Mouse (Mus musculus) hindbrain, embryonic 13.5 days (tissue): ENCODE results near the gene Nfix. TPM values are rescaled to one million over a fixed set of nuclear protein-coding genes. Genes with fewer than 3 reads are reported as not detected.
"Not testable (repeated sequence)": the region's sequence is repeated elsewhere in the genome, so short reads cannot be mapped to it uniquely, and the experiment has no call there.

Source experiments
- ATAC-seq: fragments of 200-750 bp; cut with Nextera tagmentation; 2 replicates; pipeline ENCODE4 v1.8.0; 2017; ENCODE audit warnings: moderate TSS enrichment; ENCODE audit not compliant: low FRiP score
- H3K27ac ChIP-seq: fragments of 300-500 bp; sonication (generic); 2 replicates; pipeline ENCODE4 v1.5.1; 2015; ENCODE audit warnings: inconsistent platforms, mild to moderate bottlenecking, moderate library complexity
- H3K27me3 ChIP-seq: fragments of 300-500 bp; sonication (generic); 2 replicates; pipeline ENCODE4 v1.6.1; 2015; ENCODE audit warnings: mild to moderate bottlenecking, inconsistent platforms
- H3K36me3 ChIP-seq: fragments of 300-500 bp; sonication (generic); 2 replicates; pipeline ENCODE4 v1.6.1; 2015; ENCODE audit warnings: mild to moderate bottlenecking, inconsistent platforms
- H3K4me1 ChIP-seq: fragments of 300-500 bp; sonication (generic); replicated peaks from 2 replicates; pipeline ENCODE4 v1.6.1; 2015; ENCODE audit warnings: inconsistent platforms
- H3K4me2 ChIP-seq: fragments of 300-500 bp; sonication (generic); 2 replicates; pipeline ENCODE4 v1.6.1; 2015; ENCODE audit warnings: inconsistent platforms, mild to moderate bottlenecking, moderate library complexity
- H3K4me3 ChIP-seq: fragments of 300-500 bp; sonication (generic); 2 replicates; pipeline ENCODE4 v1.5.1; 2015; ENCODE audit warnings: mild to moderate bottlenecking, inconsistent platforms
- H3K9ac ChIP-seq: fragments of 300-500 bp; sonication (generic); 2 replicates; pipeline ENCODE4 v1.6.1; 2015; ENCODE audit warnings: mild to moderate bottlenecking, inconsistent platforms
- H3K9me3 ChIP-seq: fragments of 300-500 bp; sonication (generic); 2 replicates; pipeline ENCODE4 v1.6.1; 2016; ENCODE audit warnings: inconsistent platforms
- WGBS: fragments of 180-500 bp; shearing (Covaris S2); methylation state at CpG from one replicate; pipeline ENCODE4 v1.1.7; 2015; 5-methylcytosine and 5-hydroxymethylcytosine counted together
- polyA plus RNA-seq: library from polyadenylated mRNA; unstranded; fragments of >200 nt; fragmentation: Nextera tagmentation; extraction: Ambion mirVana; gene quantifications from 2 replicates; pipeline ENCODE4 v1.2.1, GENCODE M21; 2015

Nfix gene
- polyA plus RNA-seq, 1 experiment from 2014 or later, result 44.1 TPM

GRCm38 (mm10) chr8:84838513-84838912, 38.4 kb upstream of the Nfix start:
- H3K4me2 ChIP-seq, result peak overlapping the region; percentile 8; the same call in 1 of the 2 replicates
- no peak for ATAC-seq
- H3K27me3 ChIP-seq, result no peaks in the 10 kb centered on the region
- WGBS, result 84% methylated on average over 5 of the region's 5 CpGs
- no peaks in the 10 kb centered on the region for H3K9me3 ChIP-seq
- H3K27ac ChIP-seq, result no peak overlapping the region
- no peak overlapping the region for H3K4me3 ChIP-seq
- H3K4me1 ChIP-seq, result peaks cover 60% of the 10 kb centered on the region
- 0 out of 2 replicates have a peak overlapping the region, but pooled peaks have one; percentile 0 for H3K9ac ChIP-seq
- peaks cover 76% of the 10 kb centered on the region for H3K36me3 ChIP-seq

GRCm38 (mm10) chr8:84837912-84838470, 37.8 kb upstream of the Nfix start:
- Histone ChIP-seq H3K27ac (no peak overlapping the region), H3K4me2 (peak overlapping the region; percentile 8; the same call in 1 of the 2 replicates), H3K4me3 (no peak overlapping the region), H3K4me1 (peaks cover 60% of the 10 kb centered on the region), H3K36me3 (peaks cover 70% of the 10 kb centered on the region), H3K27me3 (no peaks in the 10 kb centered on the region), H3K9ac (0 out of 2 replicates have a peak overlapping the region, but pooled peaks have one; percentile 0), H3K9me3 (no peaks in the 10 kb centered on the region)
- 78% methylated on average over 15 of the region's 15 CpGs for WGBS
- no peak for ATAC-seq

GRCm38 (mm10) chr8:84837149-84837911, 37.2 kb upstream of the Nfix start:
- Histone ChIP-seq H3K36me3 (peaks cover 64% of the 10 kb centered on the region), H3K4me1 (peaks cover 57% of the 10 kb centered on the region)

GRCm38 (mm10) chr8:84834866-84835855, 35.0 kb upstream of the Nfix start:
- H3K9me3 ChIP-seq, result no peaks in the 10 kb centered on the region
- 74% methylated on average over 10 of the region's 10 CpGs for WGBS
- H3K9ac ChIP-seq, result no peak overlapping the region
- H3K4me1 ChIP-seq, result peaks cover 53% of the 10 kb centered on the region
- H3K36me3 ChIP-seq, result peaks cover 51% of the 10 kb centered on the region
- ATAC-seq, result 0 out of 2 replicates have a peak, but pooled peaks have one; percentile 16
- H3K4me2 ChIP-seq, result peak overlapping the region; percentile 15; the same call in 1 of the 2 replicates
- H3K4me3 ChIP-seq, result no peak overlapping the region
- no peaks in the 10 kb centered on the region for H3K27me3 ChIP-seq
- H3K27ac ChIP-seq, result peak overlapping the region; percentile 86

More at GRCm38 (mm10) chr8:84837149-84837911, 37.2 kb upstream of the Nfix start:
- WGBS, result 66% methylated on average over 8 of the region's 8 CpGs
- no peaks in the 10 kb centered on the region for H3K27me3 ChIP-seq
- H3K4me3 ChIP-seq, result no peak overlapping the region
- H3K9me3 ChIP-seq, result no peaks in the 10 kb centered on the region
- 0 out of 2 replicates have a peak overlapping the region, but pooled peaks have one; percentile 8 for H3K27ac ChIP-seq
- no peak overlapping the region for H3K9ac ChIP-seq
- H3K4me2 ChIP-seq, result no peak overlapping the region
- ATAC-seq, result no peak

- H3K36me3 ChIP-seq, result peaks cover 51% of the 10 kb centered on the region
- no peaks in the 10 kb centered on the region for H3K9me3 ChIP-seq
- H3K4me1 ChIP-seq, result peaks cover 45% of the 10 kb centered on the region
- no peaks in the 10 kb centered on the region for H3K27me3 ChIP-seq
- 86% methylated on average over 19 of the region's 19 CpGs for WGBS
- no peak overlapping the region for H3K9ac ChIP-seq
- no peak for ATAC-seq
- H3K4me2 ChIP-seq, result 0 out of 2 replicates have a peak overlapping the region, but pooled peaks have one; percentile 15
- no peak overlapping the region for H3K4me3 ChIP-seq
- H3K27ac ChIP-seq, result peak overlapping the region; percentile 86
These were observed 34.1 kb upstream of the Nfix start for GRCm38 (mm10) chr8:84834002-84834865.

GRCm38 (mm10) chr8:84832759-84833742, 32.9 kb upstream of the Nfix start:
- H3K36me3 ChIP-seq, result peaks cover 42% of the 10 kb centered on the region
- H3K4me2 ChIP-seq, result peak overlapping the region; percentile 68
- H3K27ac ChIP-seq, result peak overlapping the region; percentile 98
- WGBS, result 70% methylated on average over 10 of the region's 10 CpGs
- no peak for ATAC-seq
- no peaks in the 10 kb centered on the region for H3K27me3 ChIP-seq
- peaks cover 39% of the 10 kb centered on the region for H3K4me1 ChIP-seq
- H3K4me3 ChIP-seq, result peak overlapping the region; percentile 87
- H3K9me3 ChIP-seq, result no peaks in the 10 kb centered on the region
- H3K9ac ChIP-seq, result peak overlapping the region; percentile 94

GRCm38 (mm10) chr8:84832034-84832717, 32.0 kb upstream of the Nfix start:
- Histone ChIP-seq H3K27ac (peak overlapping the region; percentile 98), H3K4me1 (peaks cover 39% of the 10 kb centered on the region), H3K4me3 (peak overlapping the region; percentile 87), H3K9me3 (no peaks in the 10 kb centered on the region), H3K4me2 (peak overlapping the region; percentile 68), H3K36me3 (peaks cover 33% of the 10 kb centered on the region), H3K9ac (peak overlapping the region; percentile 94), H3K27me3 (no peaks in the 10 kb centered on the region)
- WGBS, result 1% methylated on average over 59 of the region's 59 CpGs
- peak; percentile 72 for ATAC-seq

- Histone ChIP-seq H3K36me3 (peaks cover 26% of the 10 kb centered on the region), H3K4me2 (peak within 1 kb of the TSS; percentile 68), H3K4me1 (peaks cover 39% of the 10 kb centered on the region), H3K27ac (peak within 1 kb of the TSS; percentile 98), H3K9ac (peak within 1 kb of the TSS; percentile 94), H3K9me3 (no peaks in the 10 kb centered on the region), H3K4me3 (peak within 1 kb of the TSS; percentile 87), H3K27me3 (no peaks in the 10 kb centered on the region)
- WGBS, result 80% methylated on average over 11 of the region's 11 CpGs
- no peak for ATAC-seq
These were observed 31.3 kb upstream of the Nfix start, which contains the start of gene Gadd45gip1 for GRCm38 (mm10) chr8:84831490-84831889. TSS of gene Gadd45gip1 (plus strand) at chr8:84831522.

- ATAC-seq, H3K27ac ChIP-seq, H3K4me3 ChIP-seq, H3K4me2 ChIP-seq, H3K9ac ChIP-seq, H3K9me3 ChIP-seq, H3K36me3 ChIP-seq: not testable (repeated sequence)
- peaks cover 16% of the 10 kb centered on the region for H3K4me1 ChIP-seq
- WGBS, result 83% methylated on average over 2 of the region's 2 CpGs
- H3K27me3 ChIP-seq, result peaks cover 11% of the 10 kb centered on the region; the same call in 1 of the 2 replicates
These were observed 26.4 kb upstream of the Nfix start for GRCm38 (mm10) chr8:84826518-84826917.

- Histone ChIP-seq H3K36me3 (no peaks in the 10 kb centered on the region), H3K4me3 (no peak overlapping the region), H3K9ac (no peak overlapping the region), H3K27ac (no peak overlapping the region), H3K9me3 (no peaks in the 10 kb centered on the region), H3K4me2 (no peak overlapping the region), H3K27me3 (peaks cover 14% of the 10 kb centered on the region; the same call in 1 of the 2 replicates), H3K4me1 (peaks cover 16% of the 10 kb centered on the region)
- 73% methylated on average over 4 of the region's 4 CpGs for WGBS
- ATAC-seq, result no peak
These were observed 25.5 kb upstream of the Nfix start for GRCm38 (mm10) chr8:84825636-84826035.
